Mouse (Mus musculus): ENCODE measurements around the gene Mgat4a. TPM values are rescaled to one million over a fixed set of nuclear protein-coding genes. Genes with fewer than 3 reads are reported as not detected.

Gene Mgat4a
- polyA plus RNA-seq, 1 experiment, result 16.8 TPM

- no peaks in the 10 kb centered on the region; the same call in 1 of the 2 replicates for H3K4me1 ChIP-seq (ENCODE audit: control insufficient read depth, insufficient read depth, low read length)
- no peak for DNase-seq
- TF ChIP-seq POLR2A (IDR thresholded peaks at IDR 0.05; ENCODE audit: borderline replicate concordance, insufficient read depth, low read length) (no peak), CTCF (IDR thresholded peaks at IDR 0.05; ENCODE audit: borderline replicate concordance, insufficient read depth, low read depth, low read length) (no peak)
- no peak overlapping the region for H3K4me3 ChIP-seq (replicated peaks; ENCODE audit: insufficient read depth, low read depth, low read length)
- 83% methylated on average over 4 of the region's 4 CpGs for WGBS
- no peaks in the 10 kb centered on the region for H3K27me3 ChIP-seq (ENCODE audit: control insufficient read depth, insufficient read depth, low read length)
- H3K27ac ChIP-seq (ENCODE audit: insufficient read depth, low read length), result no peak overlapping the region
Observed at GRCm38 (mm10) chr1:37566754-37567153, 25.9 kb upstream of the Mgat4a start.

GRCm38 (mm10) chr1:37566344-37566743 is 25.5 kb upstream of the Mgat4a start:
- no peak overlapping the region for H3K27ac ChIP-seq (ENCODE audit: insufficient read depth, low read length)
- no peak overlapping the region for H3K4me3 ChIP-seq (replicated peaks; ENCODE audit: insufficient read depth, low read depth, low read length)
- WGBS, result 70% methylated on average over 2 of the region's 2 CpGs
- no peaks in the 10 kb centered on the region for H3K27me3 ChIP-seq (ENCODE audit: control insufficient read depth, insufficient read depth, low read length)
- H3K4me1 ChIP-seq (ENCODE audit: control insufficient read depth, insufficient read depth, low read length), result no peaks in the 10 kb centered on the region; the same call in 1 of the 2 replicates
- DNase-seq, result no peak
- TF ChIP-seq CTCF (IDR thresholded peaks at IDR 0.05; ENCODE audit: borderline replicate concordance, insufficient read depth, low read depth, low read length), result no peak
- no peak for TF ChIP-seq POLR2A (IDR thresholded peaks at IDR 0.05; ENCODE audit: borderline replicate concordance, insufficient read depth, low read length)

GRCm38 (mm10) chr1:37565396-37565795 is 24.6 kb upstream of the Mgat4a start:
- Histone ChIP-seq H3K4me1 (ENCODE audit: control insufficient read depth, insufficient read depth, low read length) (no peaks in the 10 kb centered on the region; the same call in 1 of the 2 replicates), H3K27me3 (ENCODE audit: control insufficient read depth, insufficient read depth, low read length) (no peaks in the 10 kb centered on the region), H3K4me3 (replicated peaks; ENCODE audit: insufficient read depth, low read depth, low read length) (no peak overlapping the region), H3K27ac (ENCODE audit: insufficient read depth, low read length) (no peak overlapping the region)
- TF ChIP-seq CTCF (IDR thresholded peaks at IDR 0.05; ENCODE audit: borderline replicate concordance, insufficient read depth, low read depth, low read length) (no peak), POLR2A (IDR thresholded peaks at IDR 0.05; ENCODE audit: borderline replicate concordance, insufficient read depth, low read length) (no peak)
- WGBS, result 41% methylated on average over 6 of the region's 6 CpGs
- DNase-seq, result no peak

GRCm38 (mm10) chr1:37561955-37562354 is 21.1 kb upstream of the Mgat4a start:
- 93% methylated on average over 3 of the region's 3 CpGs for whole genome bisulfite sequencing
- no peak for TF ChIP-seq POLR2A (IDR thresholded peaks at IDR 0.05; ENCODE audit: borderline replicate concordance, insufficient read depth, low read length)
- no peak for TF ChIP-seq CTCF (IDR thresholded peaks at IDR 0.05; ENCODE audit: borderline replicate concordance, insufficient read depth, low read depth, low read length)
- H3K27ac ChIP-seq (ENCODE audit: insufficient read depth, low read length), result no peak overlapping the region

GRCm38 (mm10) chr1:37560356-37560755 is 19.5 kb upstream of the Mgat4a start:
- no peaks in the 10 kb centered on the region for H3K27me3 ChIP-seq (ENCODE audit: control insufficient read depth, insufficient read depth, low read length)
- peak; percentile 25 to 52 for DNase-seq
- no peak overlapping the region for H3K4me3 ChIP-seq (replicated peaks; ENCODE audit: insufficient read depth, low read depth, low read length)
- no peak overlapping the region for H3K27ac ChIP-seq (ENCODE audit: insufficient read depth, low read length)
- TF ChIP-seq POLR2A (IDR thresholded peaks at IDR 0.05; ENCODE audit: borderline replicate concordance, insufficient read depth, low read length) (no peak), CTCF (IDR thresholded peaks at IDR 0.05; ENCODE audit: borderline replicate concordance, insufficient read depth, low read depth, low read length) (no peak)
- WGBS, result 17% methylated on average over 4 of the region's 4 CpGs
- no peaks in the 10 kb centered on the region; the same call in 1 of the 2 replicates for H3K4me1 ChIP-seq (ENCODE audit: control insufficient read depth, insufficient read depth, low read length)

More at GRCm38 (mm10) chr1:37561955-37562354, 21.1 kb upstream of the Mgat4a start:
- Histone ChIP-seq H3K4me3 (replicated peaks; ENCODE audit: insufficient read depth, low read depth, low read length) (no peak overlapping the region), H3K4me1 (ENCODE audit: control insufficient read depth, insufficient read depth, low read length) (no peaks in the 10 kb centered on the region; the same call in 1 of the 2 replicates), H3K27me3 (ENCODE audit: control insufficient read depth, insufficient read depth, low read length) (no peaks in the 10 kb centered on the region)
- DNase-seq, result no peak

GRCm38 (mm10) chr1:37551986-37552385 is 11.2 kb upstream of the Mgat4a start:
- Histone ChIP-seq H3K27me3 (ENCODE audit: control insufficient read depth, insufficient read depth, low read length) (no peaks in the 10 kb centered on the region), H3K4me1 (ENCODE audit: control insufficient read depth, insufficient read depth, low read length) (no peaks in the 10 kb centered on the region), H3K4me3 (replicated peaks; ENCODE audit: insufficient read depth, low read depth, low read length) (no peak overlapping the region), H3K27ac (ENCODE audit: insufficient read depth, low read length) (no peak overlapping the region)
- no peak for TF ChIP-seq POLR2A (IDR thresholded peaks at IDR 0.05; ENCODE audit: borderline replicate concordance, insufficient read depth, low read length)
- no peak for TF ChIP-seq CTCF (IDR thresholded peaks at IDR 0.05; ENCODE audit: borderline replicate concordance, insufficient read depth, low read depth, low read length)
- WGBS, result 54% methylated on average over 7 of the region's 7 CpGs
- no peak for DNase-seq

GRCm38 (mm10) chr1:37549501-37549900 is 8.7 kb upstream of the Mgat4a start:
- no peak for TF ChIP-seq CTCF (IDR thresholded peaks at IDR 0.05; ENCODE audit: borderline replicate concordance, insufficient read depth, low read depth, low read length)
- no peak for TF ChIP-seq POLR2A (IDR thresholded peaks at IDR 0.05; ENCODE audit: borderline replicate concordance, insufficient read depth, low read length)
- DNase-seq, result no peak
- WGBS, result 83% methylated on average over 8 of the region's 8 CpGs
- Histone ChIP-seq H3K27me3 (ENCODE audit: control insufficient read depth, insufficient read depth, low read length) (no peaks in the 10 kb centered on the region), H3K4me3 (replicated peaks; ENCODE audit: insufficient read depth, low read depth, low read length) (no peak overlapping the region), H3K4me1 (ENCODE audit: control insufficient read depth, insufficient read depth, low read length) (no peaks in the 10 kb centered on the region), H3K27ac (ENCODE audit: insufficient read depth, low read length) (no peak overlapping the region)

GRCm38 (mm10) chr1:37546398-37547051 is 5.7 kb upstream of the Mgat4a start:
- Histone ChIP-seq H3K27me3 (ENCODE audit: control insufficient read depth, insufficient read depth, low read length) (no peaks in the 10 kb centered on the region), H3K27ac (ENCODE audit: insufficient read depth, low read length) (no peak overlapping the region), H3K4me1 (ENCODE audit: control insufficient read depth, insufficient read depth, low read length) (no peaks in the 10 kb centered on the region), H3K4me3 (replicated peaks; ENCODE audit: insufficient read depth, low read depth, low read length) (no peak overlapping the region)
- no peak for TF ChIP-seq POLR2A (IDR thresholded peaks at IDR 0.05; ENCODE audit: borderline replicate concordance, insufficient read depth, low read length)
- TF ChIP-seq CTCF (IDR thresholded peaks at IDR 0.05; ENCODE audit: borderline replicate concordance, insufficient read depth, low read depth, low read length), result no peak
- 87% methylated on average over 11 of the region's 11 CpGs for WGBS
- DNase-seq, result no peak

Measured in cerebellum, adult 2 months (tissue).